Mouse (Mus musculus) ES-CJ7 (cell line): ENCODE measurements around the gene Mbnl3.

Source experiments
- DNase-seq: peaks from one replicate; pipeline ENCODE4 v3.0.0; 2011; ENCODE audit warnings: low read depth, low spot score

Mbnl3 gene

DNA sequence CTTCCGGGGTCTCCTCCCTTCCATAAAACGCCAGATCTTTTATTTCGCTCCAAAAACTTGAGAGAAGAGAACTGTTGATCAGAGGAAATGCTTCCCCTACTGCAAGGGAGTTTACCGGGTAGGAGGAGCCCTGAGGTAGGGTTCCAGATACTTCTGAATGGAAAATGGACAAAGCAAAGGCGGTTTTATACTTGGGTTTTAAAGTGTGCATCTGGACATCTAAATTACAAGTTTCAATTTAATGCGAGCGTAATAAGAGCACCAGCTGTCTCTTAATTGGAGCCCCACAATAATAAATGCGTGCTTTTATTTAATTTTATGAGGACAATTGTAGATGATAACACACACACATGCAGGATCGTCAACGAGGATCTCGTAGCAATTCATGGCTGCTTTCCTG is at the start of gene Mbnl3:
Mbnl3 (minus strand) TSS at position 101 of the 400 bp plus-strand sequence.
- DNase-seq, result no peak

DNA sequence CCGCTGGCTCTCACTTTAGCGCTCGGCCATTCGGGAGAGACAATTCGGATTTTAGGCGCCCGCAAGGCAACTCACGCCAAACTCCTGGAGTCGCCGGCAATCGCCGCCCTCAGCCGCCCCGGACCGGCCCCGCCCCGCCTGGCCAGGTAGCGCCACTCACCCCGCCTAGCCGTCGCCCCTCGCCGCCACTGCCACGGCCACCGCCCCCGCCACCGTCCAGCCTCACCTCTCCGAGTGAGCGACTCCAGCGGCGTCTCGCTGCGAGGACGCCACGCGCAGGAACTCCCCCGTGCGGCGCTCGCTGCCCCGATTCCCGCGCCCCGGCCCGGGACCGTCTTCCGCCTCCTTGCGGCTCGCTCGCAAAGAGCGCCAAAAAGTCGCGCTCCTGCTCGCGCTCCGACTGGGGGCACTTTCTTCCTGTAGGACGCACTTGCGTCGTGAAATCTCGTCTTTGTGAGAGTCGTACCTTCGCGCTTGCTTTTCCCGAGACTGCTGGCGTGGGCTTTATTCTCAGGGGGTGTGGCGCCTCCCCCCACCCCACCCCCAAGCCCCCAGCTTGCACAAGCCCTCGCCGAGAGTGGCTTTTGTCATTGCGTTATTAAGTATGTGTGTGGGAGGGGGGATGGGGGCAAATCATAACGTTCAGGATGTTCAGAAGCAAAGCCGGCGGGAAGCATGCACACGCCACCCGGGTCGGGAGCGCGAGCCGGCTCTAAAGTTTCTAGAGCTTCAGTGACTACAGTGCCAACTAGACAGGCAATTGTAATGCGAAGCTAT is 596 bp downstream of the Mbnl3 start:
- peak; percentile 58 for DNase-seq

DNA sequence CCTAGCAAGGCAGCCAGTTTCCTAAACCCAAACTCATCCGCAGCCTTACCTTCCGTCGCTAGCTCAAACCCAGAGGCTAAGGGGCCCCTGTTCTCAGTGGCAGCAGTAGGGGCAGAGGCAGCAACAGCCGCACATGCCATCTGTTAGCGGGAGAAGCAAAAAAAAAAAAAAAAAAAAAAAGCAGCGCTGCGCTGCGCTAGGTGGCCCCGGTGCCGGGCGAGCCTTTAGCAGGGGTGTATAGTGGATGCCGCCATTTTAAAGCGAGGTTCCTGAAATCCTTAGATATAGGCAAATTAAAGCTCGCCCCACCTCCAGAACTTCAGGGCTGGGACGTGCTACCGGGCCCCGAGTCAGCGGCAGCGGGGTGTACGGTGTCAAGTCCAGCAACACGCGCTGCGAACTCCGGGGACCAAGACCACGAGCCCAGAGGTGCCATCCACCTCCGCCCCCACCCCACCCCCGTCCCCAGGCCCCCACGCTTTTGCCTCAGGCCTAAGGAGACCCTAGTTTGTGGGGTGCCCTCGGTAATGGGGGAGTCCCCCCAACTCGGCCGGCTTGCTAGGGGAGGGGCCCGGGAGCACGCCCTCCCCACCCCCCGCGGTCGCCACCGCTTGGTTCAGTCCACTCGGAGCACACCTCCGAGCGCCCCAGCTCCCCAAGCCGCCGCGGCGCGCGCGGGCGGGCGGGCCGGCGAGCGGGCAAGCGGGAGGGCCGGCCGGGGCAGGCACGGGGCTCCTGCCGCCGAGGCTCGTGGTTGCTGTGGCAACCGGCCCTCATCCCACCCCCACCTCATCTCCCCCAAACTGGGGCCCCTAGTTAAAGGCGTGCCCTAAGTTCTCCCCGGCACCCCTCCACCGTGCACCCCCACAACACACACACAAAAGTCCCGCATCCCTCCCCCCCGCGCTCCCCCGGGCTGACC is 1.4 kb downstream of the Mbnl3 start:
- DNase-seq, result peak; percentile 51

DNA sequence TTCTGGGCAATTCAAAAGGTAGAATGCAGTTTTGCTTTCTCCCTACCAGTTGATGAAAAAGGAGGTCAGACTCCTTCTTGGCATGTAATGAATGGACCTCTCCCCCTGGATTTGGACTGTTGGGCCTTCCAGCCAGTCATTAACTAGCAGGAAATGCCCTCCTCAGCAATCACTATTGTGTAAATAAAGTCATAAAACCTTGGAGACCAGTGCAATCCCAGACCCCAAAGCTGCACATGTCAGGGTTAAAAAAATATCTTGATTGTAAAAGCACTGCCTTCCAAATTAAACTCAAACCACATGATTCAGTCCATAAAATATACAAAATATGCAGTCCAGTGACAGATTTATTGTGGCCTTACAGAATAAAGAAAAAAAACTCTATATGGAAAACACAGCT is 9.3 kb downstream of the Mbnl3 start:
- DNase-seq, result no peak

DNA sequence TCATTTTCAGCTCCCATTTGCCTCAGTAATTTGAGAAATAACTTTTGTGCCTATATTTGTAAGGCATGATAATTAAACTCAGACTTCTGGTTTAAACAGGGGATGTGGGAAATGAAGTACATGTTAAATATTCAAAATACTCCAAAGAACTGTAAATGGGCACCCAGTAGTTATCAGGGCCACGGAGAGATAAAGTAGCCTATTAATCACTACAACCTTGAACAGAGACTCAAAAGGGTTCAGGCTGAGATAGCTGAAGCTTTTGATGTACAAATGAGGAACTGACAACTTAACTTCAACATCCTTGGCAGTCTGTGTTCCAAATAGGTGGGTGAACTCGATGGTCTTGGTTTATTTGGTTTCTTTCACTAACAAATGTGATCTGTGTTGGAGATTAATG is 34.4 kb downstream of the Mbnl3 start:
- no peak for DNase-seq

DNA sequence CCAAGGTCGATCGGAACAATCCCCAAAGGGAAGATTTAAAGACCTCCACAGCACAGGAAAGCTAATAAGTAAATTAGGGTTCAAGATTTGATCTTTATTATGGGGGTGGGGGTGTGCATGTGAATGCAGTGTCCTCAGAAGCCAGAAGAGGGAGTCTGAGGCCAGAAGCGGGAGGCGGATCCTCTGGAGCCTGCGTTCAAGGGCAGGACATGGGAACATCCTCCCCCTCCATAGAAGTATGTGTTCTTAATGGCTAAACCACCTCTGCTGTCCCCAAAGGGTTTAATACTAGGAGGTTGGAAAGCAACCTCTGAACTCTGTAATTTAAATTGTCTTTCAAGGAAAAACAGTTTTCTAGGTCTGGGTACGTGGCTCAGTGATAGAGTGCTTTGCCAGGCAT is 34.9 kb downstream of the Mbnl3 start:
- peak; percentile 11 for DNase-seq

DNA sequence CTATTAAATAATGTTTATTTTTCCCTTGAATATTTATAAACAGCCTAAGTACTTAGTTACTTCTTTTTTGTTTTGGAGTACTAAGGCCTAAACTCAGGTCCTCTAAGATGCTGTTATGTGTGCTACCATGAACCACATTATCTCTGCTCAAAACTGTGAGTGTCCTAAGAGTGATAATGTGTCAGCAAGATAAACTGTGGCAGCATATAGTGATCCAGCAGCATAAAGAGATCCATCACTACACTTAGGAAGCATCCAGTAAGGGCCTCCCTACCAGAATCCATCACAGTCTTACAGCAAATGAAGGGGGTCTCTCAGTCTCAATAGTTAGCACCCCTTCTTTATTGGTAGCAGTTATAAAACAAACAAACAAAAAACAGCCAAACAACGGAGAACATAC is 35.9 kb downstream of the Mbnl3 start:
- DNase-seq, result no peak

DNA sequence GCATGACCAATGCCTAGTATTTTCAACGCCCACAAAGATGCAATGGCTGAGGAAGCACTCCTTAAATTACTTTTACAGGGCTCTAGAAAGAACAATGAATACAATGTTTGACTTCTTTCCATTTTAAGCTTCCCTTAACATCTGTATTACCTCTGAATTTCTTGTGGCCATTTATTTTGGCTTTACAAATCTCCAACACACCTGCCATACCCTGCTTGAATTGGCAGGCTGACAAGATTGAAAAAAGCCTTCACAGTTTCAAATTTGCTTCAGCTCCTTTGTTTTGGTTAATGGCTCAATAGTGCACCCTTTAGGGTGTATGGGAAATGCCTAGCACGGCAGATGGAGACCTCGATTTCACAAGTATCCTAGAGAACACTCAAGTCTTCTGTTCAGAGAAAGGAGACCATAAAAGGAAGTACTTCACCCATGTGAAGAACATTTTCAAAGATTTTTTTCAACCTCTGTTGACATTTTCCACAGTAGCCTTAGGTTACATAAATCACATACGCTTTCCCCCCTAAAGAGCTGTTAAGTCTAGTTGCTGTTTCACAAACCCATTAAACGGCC is 36.8 kb downstream of the Mbnl3 start:
- no peak for DNase-seq

DNA sequence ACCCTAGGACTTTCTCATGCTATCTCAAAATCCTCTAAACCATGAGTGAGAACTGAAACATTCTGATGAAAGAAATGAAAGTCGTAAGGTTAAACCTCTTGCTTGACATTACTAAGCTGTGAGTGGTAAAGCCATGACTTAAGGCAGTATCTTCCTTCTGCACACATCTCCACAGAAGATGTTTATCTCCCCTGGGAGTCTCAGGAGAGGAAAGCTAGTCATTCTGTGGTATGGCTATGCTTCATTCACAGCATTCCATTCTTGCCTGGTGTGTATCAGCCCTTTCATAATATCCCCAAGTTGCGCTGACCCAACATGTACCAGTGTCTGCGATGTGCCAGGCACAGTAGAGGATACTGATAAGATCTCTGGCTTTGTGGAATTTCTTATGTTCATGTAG is 38.4 kb downstream of the Mbnl3 start:
- DNase-seq, result no peak

DNA sequence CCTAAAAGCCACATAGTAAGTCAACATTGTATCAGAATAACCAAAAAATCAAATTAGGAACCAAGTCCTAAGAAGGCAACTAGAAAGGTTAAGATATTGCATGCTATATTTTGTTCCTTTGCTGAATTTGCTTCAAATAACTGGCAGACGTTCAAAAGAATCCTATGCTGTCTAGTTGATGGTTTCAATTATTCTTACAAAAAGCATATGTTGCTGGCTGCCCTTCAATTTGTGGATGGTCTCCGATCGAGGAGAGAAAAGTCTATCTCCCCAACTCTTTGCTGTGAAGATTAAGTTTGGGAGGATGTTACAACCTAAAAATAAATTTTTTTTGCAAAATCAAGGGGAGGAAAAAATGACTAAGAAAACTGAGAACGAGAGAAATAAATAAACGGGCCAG is 41.6 kb downstream of the Mbnl3 start:
- no peak for DNase-seq

DNA sequence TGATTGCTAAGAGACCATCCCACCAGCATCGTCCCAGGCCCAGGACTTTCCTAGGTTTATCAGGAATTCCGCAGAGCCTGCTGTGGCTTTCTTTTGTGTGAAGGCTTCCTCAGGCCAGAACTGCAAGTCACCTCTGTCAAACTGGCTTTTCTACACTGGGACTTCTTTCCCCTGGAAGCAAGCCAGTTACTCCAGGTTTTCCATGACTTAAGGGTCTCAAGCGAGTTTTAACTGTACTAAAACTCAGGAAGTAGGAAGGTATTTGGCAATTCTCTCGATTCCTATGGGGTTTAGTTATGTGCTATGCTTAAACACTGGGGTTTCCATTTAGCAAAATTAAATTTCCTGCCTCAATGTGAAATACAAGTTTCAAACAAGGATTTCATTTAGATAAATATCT is 57.9 kb downstream of the Mbnl3 start:
- no peak for DNase-seq

DNA sequence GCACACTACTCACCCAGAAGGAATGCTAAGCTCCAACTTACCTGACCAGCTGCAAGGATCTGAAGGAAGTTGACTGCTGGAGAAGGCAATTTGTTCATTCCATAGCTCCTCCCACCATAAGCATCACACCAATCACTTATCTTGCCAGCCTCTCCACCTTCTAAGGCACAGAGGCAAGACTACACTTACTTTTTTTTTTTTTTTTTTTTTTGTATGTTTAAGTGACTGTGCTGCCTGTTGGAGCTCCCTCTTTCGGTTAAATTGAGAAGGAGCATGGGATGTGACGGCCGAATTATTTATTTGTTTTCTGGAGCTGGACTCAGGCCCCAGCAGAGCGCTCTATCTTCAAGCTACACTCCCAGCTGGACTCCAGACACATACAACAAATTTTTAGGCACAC is 60.0 kb downstream of the Mbnl3 start:
- DNase-seq, result peak; percentile 25

DNA sequence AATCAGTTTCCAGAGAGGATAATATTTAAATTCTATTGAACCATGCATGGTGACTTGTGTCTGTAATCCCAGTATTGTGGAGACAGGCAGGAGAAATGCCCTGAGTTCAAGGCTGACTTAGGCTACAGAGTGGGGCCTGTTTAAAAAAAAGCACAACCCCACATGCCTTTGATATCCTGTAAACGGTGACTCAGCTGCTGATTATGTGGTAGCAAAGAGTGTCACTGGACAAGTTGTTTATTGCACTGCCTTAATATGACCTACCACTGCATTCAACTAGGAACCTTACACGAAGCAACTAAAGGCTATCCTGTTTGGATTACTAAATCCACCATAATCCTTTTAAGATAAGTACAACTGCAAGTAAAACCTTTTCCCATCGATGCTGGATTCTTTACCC is 66.3 kb downstream of the Mbnl3 start:
- no peak for DNase-seq

DNA sequence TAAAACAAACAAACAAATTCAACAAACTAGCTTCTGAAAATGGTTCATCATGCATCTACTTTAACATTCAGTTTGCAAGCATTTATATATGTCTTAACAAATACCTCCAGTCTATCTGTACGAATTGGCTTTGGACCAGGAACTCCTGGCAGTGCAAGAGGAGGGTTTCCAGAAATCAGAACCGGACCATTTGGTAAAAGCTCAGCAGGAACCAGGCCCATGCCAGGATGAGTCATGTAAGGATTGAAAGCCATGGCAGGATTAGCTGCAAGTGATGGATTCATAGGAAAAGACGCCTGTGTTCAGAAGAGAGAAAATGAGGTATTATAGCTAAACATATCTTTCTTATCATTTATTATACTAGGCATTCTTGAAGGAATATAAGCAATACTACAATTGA is 75.0 kb downstream of the Mbnl3 start:
- no peak for DNase-seq

DNA sequence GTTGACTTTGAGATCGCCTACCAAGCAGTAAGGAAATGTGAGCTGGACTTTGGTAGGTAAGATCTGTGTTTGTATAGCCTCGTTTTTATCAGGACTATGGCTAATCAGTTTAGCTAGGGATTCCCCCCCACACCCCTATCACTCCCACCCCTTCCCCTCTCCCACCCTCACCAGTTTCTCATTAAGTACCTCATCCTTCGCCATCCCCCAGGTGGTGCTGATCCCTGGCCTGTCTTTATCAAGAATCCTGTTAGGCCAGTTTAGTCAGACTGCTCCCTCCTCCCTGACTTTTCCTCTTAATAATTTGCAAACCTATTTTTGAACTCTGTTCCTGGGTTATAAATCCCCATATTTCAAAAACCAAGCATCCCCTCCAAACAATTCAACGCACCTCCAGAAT is 103.6 kb downstream of the Mbnl3 start:
- peak; percentile 1 for DNase-seq

DNA sequence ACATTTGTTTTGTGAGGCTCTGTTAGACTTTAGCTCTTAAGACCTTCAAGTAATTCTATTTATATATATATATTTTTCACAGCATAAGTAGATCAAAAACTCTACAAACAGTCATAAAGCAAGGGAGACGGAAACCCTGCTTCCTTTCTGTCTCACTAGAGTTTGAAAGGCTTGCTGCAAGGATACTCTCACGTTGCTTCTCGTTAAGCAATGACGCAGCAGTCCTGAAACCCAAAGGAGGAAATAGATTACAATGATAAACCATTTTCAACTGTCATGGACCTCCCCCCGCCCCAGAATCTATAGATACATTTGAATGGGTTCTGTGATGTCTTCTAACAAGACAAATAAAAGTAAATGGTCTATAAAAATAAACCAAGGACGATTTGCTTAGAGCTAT is 121.4 kb downstream of the Mbnl3 start:
- no peak for DNase-seq

DNA sequence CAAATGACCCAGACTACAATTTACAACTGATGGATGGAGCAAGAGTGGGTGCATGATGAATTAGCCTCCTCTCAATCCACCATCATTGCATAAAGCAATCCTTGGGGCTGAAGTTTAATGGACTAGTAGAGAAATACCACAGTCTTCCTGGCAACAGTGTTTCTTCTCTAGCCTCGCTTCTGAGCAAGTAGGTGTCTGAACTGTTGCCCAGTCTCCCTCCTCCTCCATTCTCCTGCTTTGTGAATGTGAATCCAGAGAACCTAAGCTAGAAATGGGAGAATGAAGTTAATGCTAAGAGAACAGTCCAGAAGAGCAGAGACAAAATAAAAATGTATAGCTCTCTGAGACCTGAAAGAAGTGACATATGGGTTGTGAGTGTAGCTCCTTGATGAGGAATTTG is 122.1 kb downstream of the Mbnl3 start:
- no peak for DNase-seq

DNA sequence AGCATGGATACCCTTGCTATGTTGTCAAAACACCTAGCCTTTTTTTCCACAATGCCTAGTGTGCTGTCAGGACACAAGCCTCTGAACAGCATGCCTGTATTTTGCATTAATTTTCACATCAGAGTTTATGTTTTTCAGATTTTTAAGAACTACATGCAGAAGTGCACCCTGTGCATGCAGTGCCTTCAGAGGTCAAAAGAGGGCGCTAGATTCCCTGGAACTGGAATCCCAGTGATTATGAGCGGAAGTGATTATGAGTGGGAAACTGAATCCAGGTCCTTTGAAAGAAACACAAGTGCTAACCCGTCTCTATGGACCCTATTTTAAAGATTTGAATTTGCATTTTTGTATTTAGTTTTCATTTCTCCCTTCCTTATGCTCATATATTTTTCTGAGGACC is 129.6 kb downstream of the Mbnl3 start:
- DNase-seq, result peak; percentile 3
